ENCODE assay signal across 8 mouse cellular contexts in genomic region chr11:106658051-106658880, GRCm38 (mm10). TPM values are rescaled to one million over a fixed set of nuclear protein-coding genes. Genes with fewer than 3 reads are reported as not detected.
DNase-seq lines count a peak whose midpoint lies in the region; ATAC-seq and TF ChIP-seq lines count a peak whose summit lies in the region.

No protein-coding gene starts in this region.

- H3K9me3 ChIP-seq in embryonic facial prominence, embryonic 15.5 days (replicated peaks): no peaks in the 10 kb centered on the region
- H3K9me3 ChIP-seq in heart, embryonic 11.5 days (replicated peaks; ENCODE audit: control insufficient read depth, low read length): no peaks in the 10 kb centered on the region
- no peaks in the 10 kb centered on the region for H3K9me3 ChIP-seq in limb, embryonic 14.5 days (ENCODE audit: control insufficient read depth, low read length)
- no peaks in the 10 kb centered on the region for H3K9me3 ChIP-seq in neural tube, embryonic 12.5 days

- peaks cover 34% of the 10 kb centered on the region; the same call in 1 of the 2 replicates for H3K4me1 ChIP-seq in spleen, adult 2 months (ENCODE audit: control insufficient read depth, insufficient read depth, insufficient read length)
- H3K4me1 ChIP-seq in embryonic facial prominence, embryonic 15.5 days: peaks cover 36% of the 10 kb centered on the region
- peaks cover 16% of the 10 kb centered on the region for H3K4me1 ChIP-seq in heart, embryonic 11.5 days (ENCODE audit: control insufficient read depth, insufficient read depth, low read length)
- H3K4me1 ChIP-seq in limb, embryonic 14.5 days (ENCODE audit: control insufficient read depth, insufficient read depth, low read length): peaks cover 29% of the 10 kb centered on the region
- peaks cover 31% of the 10 kb centered on the region for H3K4me1 ChIP-seq in neural tube, embryonic 12.5 days

- no peak for TF ChIP-seq CTCF in spleen, adult 2 months (IDR thresholded peaks at IDR 0.05; ENCODE audit: extremely low read depth, insufficient read depth, insufficient read length, insufficient replicate concordance)

- peak overlapping the region; percentile 86 for H3K27ac ChIP-seq in spleen, adult 2 months (ENCODE audit: insufficient read depth, low read length)
- H3K27ac ChIP-seq in embryonic facial prominence, embryonic 15.5 days (replicated peaks): peak overlapping the region; percentile 95
- H3K27ac ChIP-seq in heart, embryonic 11.5 days (ENCODE audit: low read depth, low read length): peak overlapping the region; percentile 84
- peak overlapping the region; percentile 85 for H3K27ac ChIP-seq in limb, embryonic 14.5 days (replicated peaks; ENCODE audit: low read depth, low read length)
- no peak overlapping the region; the same call in 1 of the 2 replicates for H3K27ac ChIP-seq in neural tube, embryonic 12.5 days

- H3K4me3 ChIP-seq in spleen, adult 2 months (ENCODE audit: extremely low read depth, insufficient read depth, insufficient read length): no peak overlapping the region
- no peak overlapping the region for H3K4me3 ChIP-seq in embryonic facial prominence, embryonic 15.5 days (replicated peaks)
- no peak overlapping the region for H3K4me3 ChIP-seq in heart, embryonic 11.5 days (ENCODE audit: low read depth, low read length)
- no peak overlapping the region for H3K4me3 ChIP-seq in limb, embryonic 14.5 days (replicated peaks; ENCODE audit: low read length)
- H3K4me3 ChIP-seq in neural tube, embryonic 12.5 days: no peak overlapping the region

- DNase-seq in spleen, adult 2 months (ENCODE audit: low read depth in 1 of 2, low spot score in 2 of 2): no peak
- DNase-seq in spleen, adult 12 weeks (ENCODE audit: low spot score): no peak
- peak; percentile 64 for DNase-seq in kidney, adult 9 months
- peak; percentile 96 for DNase-seq in limb, embryonic 14.5 days (ENCODE audit: low spot score)
- peak; percentile 77 to 79 for DNase-seq in urinary bladder, adult 18-20 months (ENCODE audit: low spot score in 2 of 2)

- WGBS in spleen, adult 2 months: 34% methylated on average over 14 of the region's 14 CpGs
- WGBS in embryonic facial prominence, embryonic 15.5 days: 11% methylated on average over 14 of the region's 14 CpGs
- WGBS in heart, embryonic 11.5 days (ENCODE audit: insufficient replicate concordance): 16% methylated on average over 14 of the region's 14 CpGs
- WGBS in limb, embryonic 14.5 days: 15% methylated on average over 14 of the region's 14 CpGs
- WGBS in neural tube, embryonic 12.5 days: 31% methylated on average over 14 of the region's 14 CpGs

- no peaks in the 10 kb centered on the region for H3K27me3 ChIP-seq in spleen, adult 2 months (ENCODE audit: control insufficient read depth, insufficient read depth, low read length)
- H3K27me3 ChIP-seq in embryonic facial prominence, embryonic 15.5 days: no peaks in the 10 kb centered on the region
- no peaks in the 10 kb centered on the region for H3K27me3 ChIP-seq in heart, embryonic 11.5 days (ENCODE audit: control insufficient read depth, insufficient read depth, low read length)
- H3K27me3 ChIP-seq in limb, embryonic 14.5 days (ENCODE audit: control insufficient read depth, insufficient read depth, low read length): no peaks in the 10 kb centered on the region
- H3K27me3 ChIP-seq in neural tube, embryonic 12.5 days (replicated peaks): no peaks in the 10 kb centered on the region

- peak; percentile 87 for ATAC-seq in embryonic facial prominence, embryonic 15.5 days (ENCODE audit: insufficient number of reproducible peaks, low FRiP score, low TSS enrichment, low read depth)
- peak; percentile 45; the same call in 1 of the 2 replicates for ATAC-seq in heart, embryonic 11.5 days (replicated peaks; ENCODE audit: insufficient number of reproducible peaks, low FRiP score, low TSS enrichment)
- ATAC-seq in limb, embryonic 14.5 days (ENCODE audit: low FRiP score, low read depth): peak; percentile 88
- ATAC-seq in neural tube, embryonic 12.5 days (ENCODE audit: low FRiP score, low read depth): peak; percentile 71

- H3K36me3 ChIP-seq in spleen, adult 2 months (ENCODE audit: control insufficient read depth, insufficient read depth, low read length): peaks cover 25% of the 10 kb centered on the region
- no peaks in the 10 kb centered on the region for H3K36me3 ChIP-seq in embryonic facial prominence, embryonic 15.5 days
- H3K36me3 ChIP-seq in heart, embryonic 11.5 days (ENCODE audit: control insufficient read depth, insufficient read depth, low read length): no peaks in the 10 kb centered on the region
- no peaks in the 10 kb centered on the region for H3K36me3 ChIP-seq in limb, embryonic 14.5 days (ENCODE audit: control insufficient read depth, insufficient read depth, low read length)
- no peaks in the 10 kb centered on the region for H3K36me3 ChIP-seq in neural tube, embryonic 12.5 days

- H3K4me2 ChIP-seq in embryonic facial prominence, embryonic 15.5 days (replicated peaks): peak overlapping the region; percentile 33
- H3K4me2 ChIP-seq in heart, embryonic 11.5 days: 0 out of 2 replicates have a peak overlapping the region, but pooled peaks have one; percentile 5
- H3K4me2 ChIP-seq in limb, embryonic 14.5 days (replicated peaks; ENCODE audit: low read depth, low read length, severe bottlenecking): no peak overlapping the region; the same call in 1 of the 2 replicates
- no peak overlapping the region; the same call in 1 of the 2 replicates for H3K4me2 ChIP-seq in neural tube, embryonic 12.5 days (replicated peaks)

- peak overlapping the region; percentile 9; the same call in 1 of the 2 replicates for H3K9ac ChIP-seq in embryonic facial prominence, embryonic 15.5 days
- H3K9ac ChIP-seq in heart, embryonic 11.5 days (ENCODE audit: low read depth, low read length): peak overlapping the region; percentile 34; the same call in 1 of the 2 replicates
- H3K9ac ChIP-seq in limb, embryonic 14.5 days (ENCODE audit: low read depth, low read length, severe bottlenecking): peak overlapping the region; percentile 45
- H3K9ac ChIP-seq in neural tube, embryonic 12.5 days: peak overlapping the region; percentile 30; the same call in 1 of the 2 replicates

- no peak for TF ChIP-seq POLR2A in spleen, adult 2 months (IDR thresholded peaks at IDR 0.05; ENCODE audit: low read depth, low read length)
- TF ChIP-seq POLR2A in limb, embryonic 14.5 days (IDR thresholded peaks at IDR 0.05; ENCODE audit: borderline replicate concordance, extremely low read depth, insufficient read depth, insufficient read length): no peak

RNA-seq across cellular contexts. Expression of gene Tex2, which starts 45.0 kb away (rescaled TPM):
- 5.8 and 6.6 TPM in 2 replicates for polyA plus RNA-seq in spleen, adult 2 months (2012; rRNA removed)
- 11.7 and 11.9 TPM in 2 replicates for polyA plus RNA-seq in embryonic facial prominence, embryonic 15.5 days (2015; fragmentation: Nextera tagmentation; extraction: Ambion mirVana)
- polyA plus RNA-seq in heart, embryonic 11.5 days (2014; fragmentation: Nextera tagmentation; extraction: Ambion mirVana): 12.3 and 14.9 TPM in 2 replicates
- 8.0 and 8.7 TPM in 2 replicates for polyA plus RNA-seq in limb, embryonic 14.5 days (2012; rRNA removed)
- 10.1 and 10.8 TPM in 2 replicates for polyA plus RNA-seq in limb, embryonic 14.5 days (2014; fragmentation: Nextera tagmentation; extraction: Ambion mirVana)
- polyA plus RNA-seq in neural tube, embryonic 12.5 days (2016; fragmentation: Nextera tagmentation; extraction: Ambion mirVana): 16.3 TPM in 2 replicates

Comparison
In these comparisons a context has a peak if more than half of its experiments do, and no peak if none do; other contexts are left out.
1. DNase-seq: peak in kidney, adult 9 months (single experiment), limb, embryonic 14.5 days (single experiment) and urinary bladder, adult 18-20 months (2 of 2); none in spleen, adult 2 months (0 of 2) and spleen, adult 12 weeks (single experiment).
2. H3K4me2 ChIP-seq: peak in embryonic facial prominence, embryonic 15.5 days (single experiment) and heart, embryonic 11.5 days (single experiment); none in limb, embryonic 14.5 days (single experiment) and neural tube, embryonic 12.5 days (single experiment).
3. Peak in every context shown above with its lines, with median percentiles within 50 percentile points of each other: ATAC-seq and H3K9ac ChIP-seq.